Mouse (Mus musculus): ENCODE results near the gene Olfr1047.

DNA sequence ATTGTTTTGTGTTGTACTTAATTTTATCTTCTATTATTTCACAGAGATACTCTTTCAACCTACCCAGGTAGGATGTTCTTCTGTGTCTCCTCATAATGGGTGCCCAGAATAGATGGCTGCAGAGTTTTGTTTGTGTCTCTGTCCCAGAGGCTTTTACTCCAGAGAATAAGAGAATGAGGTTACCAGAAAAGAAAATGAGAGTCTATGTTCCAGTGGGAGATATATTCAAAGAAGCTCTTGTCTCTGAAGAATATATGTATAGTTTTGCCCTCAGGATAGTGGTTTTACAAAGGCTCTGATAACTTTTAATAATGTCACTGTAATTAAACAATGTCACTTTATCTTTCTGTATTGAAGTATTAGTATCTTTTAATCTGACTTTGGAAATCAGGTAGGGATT lies 45.6 kb downstream of the Olfr1047 start, which contains the start of gene Olfr52:
- no peak for TF ChIP-seq CTCF (IDR thresholded peaks at IDR 0.05; ENCODE audit: insufficient read depth, low read depth, low read length)
- no peak for TF ChIP-seq POLR2A (IDR thresholded peaks at IDR 0.05; ENCODE audit: insufficient read depth, low read depth, low read length)

Measured in olfactory bulb, adult 2 months (tissue).